Mouse (Mus musculus): Measurements from ENCODE around the gene Pgls. TPM values are rescaled to one million over a fixed set of nuclear protein-coding genes. Genes with fewer than 3 reads are reported as not detected.

The Pgls gene
- polyA plus RNA-seq, 1 experiment from 2014 or later: 205 TPM

GRCm38 (mm10) chr8:71554644-71555043 lies 37.3 kb upstream of the Pgls start:
- no peak overlapping the region for H3K4me3 ChIP-seq (ENCODE audit: low read length)
- H3K4me1 ChIP-seq (ENCODE audit: control insufficient read depth, insufficient read depth, low read length): peaks cover 12% of the 10 kb centered on the region
- peaks cover 35% of the 10 kb centered on the region for H3K27me3 ChIP-seq (ENCODE audit: control insufficient read depth, insufficient read depth, low read length)
- WGBS: 57% methylated on average over 2 of the region's 2 CpGs
- H3K9me3 ChIP-seq (replicated peaks; ENCODE audit: control insufficient read depth, low read length): no peaks in the 10 kb centered on the region
- no peak overlapping the region for H3K27ac ChIP-seq (ENCODE audit: low read length)
- no peaks in the 10 kb centered on the region for H3K36me3 ChIP-seq (ENCODE audit: control insufficient read depth, insufficient read depth)
- no peak overlapping the region for H3K4me2 ChIP-seq (ENCODE audit: low read depth, low read length)
- ATAC-seq (replicated peaks; ENCODE audit: extremely low read depth, insufficient read depth, low FRiP score): no peak
- H3K9ac ChIP-seq (ENCODE audit: low read length): no peak overlapping the region

DNA sequence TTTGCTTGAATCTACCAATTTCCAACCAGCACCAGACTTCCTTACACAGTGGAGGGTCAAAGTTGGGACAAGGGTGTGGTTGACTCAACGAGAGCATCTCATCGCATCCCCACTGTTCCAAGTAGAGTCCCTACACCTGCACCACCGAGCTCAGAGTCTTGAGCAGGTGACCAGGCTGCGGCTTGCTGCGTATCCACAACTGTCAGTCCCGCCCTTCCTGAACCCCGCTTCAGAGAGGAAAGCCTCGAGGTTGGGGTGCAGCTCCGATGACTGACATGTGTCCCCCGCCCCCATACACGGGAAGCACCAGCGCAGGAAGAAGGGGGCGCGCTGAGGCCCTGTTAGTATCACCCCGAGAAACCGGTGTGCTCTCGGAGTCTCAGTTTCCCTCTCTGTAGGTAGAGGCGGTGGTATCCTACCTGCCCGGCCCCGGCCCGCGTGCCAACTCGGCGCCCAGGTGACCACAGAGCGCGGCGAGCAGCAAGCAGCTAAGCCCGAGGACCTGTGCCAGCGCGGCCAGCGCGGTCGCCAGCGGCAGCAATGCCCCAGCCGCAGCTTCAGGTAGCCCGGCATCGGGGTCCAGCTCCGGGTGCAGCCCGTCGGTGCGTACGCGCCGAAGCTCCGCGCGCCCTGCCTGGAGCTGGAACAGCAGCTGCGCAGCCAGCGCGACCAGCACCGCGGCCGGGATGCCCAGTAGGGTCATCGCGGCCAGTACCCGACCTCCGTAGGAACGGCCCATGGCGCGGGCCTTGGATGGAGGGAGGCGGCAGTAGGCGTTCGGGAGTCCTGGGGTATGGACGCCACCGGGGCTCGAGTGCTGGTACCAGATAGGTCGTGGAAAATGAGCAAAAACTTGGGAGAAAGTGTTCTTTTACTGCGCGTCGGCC lies 33.7 kb upstream of the Pgls start, which contains the start of gene Tmem221:
Gene Tmem221, minus strand, starts transcription at position 801 of the 887 bp plus-strand sequence.
- peaks cover 19% of the 10 kb centered on the region for H3K4me1 ChIP-seq (ENCODE audit: control insufficient read depth, insufficient read depth, low read length)
- no peak for ATAC-seq (replicated peaks; ENCODE audit: extremely low read depth, insufficient read depth, low FRiP score)
- no peak within 1 kb of the TSS for H3K27ac ChIP-seq (ENCODE audit: low read length)
- no peaks in the 10 kb centered on the region for H3K9me3 ChIP-seq (replicated peaks; ENCODE audit: control insufficient read depth, low read length)
- H3K36me3 ChIP-seq (ENCODE audit: control insufficient read depth, insufficient read depth): no peaks in the 10 kb centered on the region
- H3K4me2 ChIP-seq (ENCODE audit: low read depth, low read length): peak within 1 kb of the TSS; percentile 62
- peak within 1 kb of the TSS; percentile 59 for H3K9ac ChIP-seq (ENCODE audit: low read length)
- 3% methylated on average over 70 of the region's 70 CpGs for WGBS
- peak within 1 kb of the TSS; percentile 44 for H3K4me3 ChIP-seq (ENCODE audit: low read length)
- peaks cover 60% of the 10 kb centered on the region for H3K27me3 ChIP-seq (ENCODE audit: control insufficient read depth, insufficient read depth, low read length)

- H3K27me3 ChIP-seq (ENCODE audit: control insufficient read depth, insufficient read depth, low read length): peaks cover 60% of the 10 kb centered on the region
- peaks cover 3% of the 10 kb centered on the region for H3K9me3 ChIP-seq (replicated peaks; ENCODE audit: control insufficient read depth, low read length)
- H3K27ac ChIP-seq (ENCODE audit: low read length): no peak overlapping the region
- peaks cover 19% of the 10 kb centered on the region for H3K4me1 ChIP-seq (ENCODE audit: control insufficient read depth, insufficient read depth, low read length)
- peak overlapping the region; percentile 59 for H3K9ac ChIP-seq (ENCODE audit: low read length)
- H3K4me2 ChIP-seq (ENCODE audit: low read depth, low read length): peak overlapping the region; percentile 62
- H3K36me3 ChIP-seq (ENCODE audit: control insufficient read depth, insufficient read depth): 0 out of 2 replicates have a peak, but pooled peaks cover under 1% of the 10 kb centered on the region
- 2% methylated on average over 24 of the region's 24 CpGs for WGBS
- peak; percentile 10; the same call in 1 of the 2 replicates for ATAC-seq (replicated peaks; ENCODE audit: extremely low read depth, insufficient read depth, low FRiP score)
- peak overlapping the region; percentile 44 for H3K4me3 ChIP-seq (ENCODE audit: low read length)
Measured at GRCm38 (mm10) chr8:71558958-71559690, 32.9 kb upstream of the Pgls start.

GRCm38 (mm10) chr8:71560071-71560470 lies 31.9 kb upstream of the Pgls start:
- no peak for ATAC-seq (replicated peaks; ENCODE audit: extremely low read depth, insufficient read depth, low FRiP score)
- peaks cover 19% of the 10 kb centered on the region for H3K4me1 ChIP-seq (ENCODE audit: control insufficient read depth, insufficient read depth, low read length)
- H3K9me3 ChIP-seq (replicated peaks; ENCODE audit: control insufficient read depth, low read length): peaks cover 7% of the 10 kb centered on the region
- no peak overlapping the region for H3K4me3 ChIP-seq (ENCODE audit: low read length)
- 66% methylated on average over 3 of the region's 3 CpGs for WGBS
- H3K4me2 ChIP-seq (ENCODE audit: low read depth, low read length): no peak overlapping the region
- peaks cover 60% of the 10 kb centered on the region for H3K27me3 ChIP-seq (ENCODE audit: control insufficient read depth, insufficient read depth, low read length)
- 0 out of 2 replicates have a peak, but pooled peaks cover 2% of the 10 kb centered on the region for H3K36me3 ChIP-seq (ENCODE audit: control insufficient read depth, insufficient read depth)
- no peak overlapping the region for H3K9ac ChIP-seq (ENCODE audit: low read length)
- no peak overlapping the region for H3K27ac ChIP-seq (ENCODE audit: low read length)

GRCm38 (mm10) chr8:71560765-71561164 lies 31.2 kb upstream of the Pgls start:
- Histone ChIP-seq H3K4me3 (ENCODE audit: low read length) (no peak overlapping the region), H3K27ac (ENCODE audit: low read length) (no peak overlapping the region), H3K36me3 (ENCODE audit: control insufficient read depth, insufficient read depth) (0 out of 2 replicates have a peak, but pooled peaks cover 2% of the 10 kb centered on the region), H3K4me1 (ENCODE audit: control insufficient read depth, insufficient read depth, low read length) (peaks cover 19% of the 10 kb centered on the region), H3K27me3 (ENCODE audit: control insufficient read depth, insufficient read depth, low read length) (peaks cover 60% of the 10 kb centered on the region), H3K9me3 (replicated peaks; ENCODE audit: control insufficient read depth, low read length) (peaks cover 7% of the 10 kb centered on the region), H3K9ac (ENCODE audit: low read length) (no peak overlapping the region), H3K4me2 (ENCODE audit: low read depth, low read length) (no peak overlapping the region)
- ATAC-seq (replicated peaks; ENCODE audit: extremely low read depth, insufficient read depth, low FRiP score): no peak
- WGBS: 77% methylated on average over 5 of the region's 5 CpGs

GRCm38 (mm10) chr8:71561401-71561800 lies 30.6 kb upstream of the Pgls start:
- ATAC-seq (replicated peaks; ENCODE audit: extremely low read depth, insufficient read depth, low FRiP score): no peak
- peaks cover 57% of the 10 kb centered on the region for H3K27me3 ChIP-seq (ENCODE audit: control insufficient read depth, insufficient read depth, low read length)
- no peak overlapping the region for H3K27ac ChIP-seq (ENCODE audit: low read length)
- 2% methylated on average over 15 of the region's 15 CpGs for whole genome bisulfite sequencing
- H3K4me1 ChIP-seq (ENCODE audit: control insufficient read depth, insufficient read depth, low read length): peaks cover 19% of the 10 kb centered on the region
- no peak overlapping the region for H3K4me2 ChIP-seq (ENCODE audit: low read depth, low read length)
- no peak overlapping the region for H3K4me3 ChIP-seq (ENCODE audit: low read length)
- H3K36me3 ChIP-seq (ENCODE audit: control insufficient read depth, insufficient read depth): 0 out of 2 replicates have a peak, but pooled peaks cover 2% of the 10 kb centered on the region
- peaks cover 7% of the 10 kb centered on the region for H3K9me3 ChIP-seq (replicated peaks; ENCODE audit: control insufficient read depth, low read length)
- H3K9ac ChIP-seq (ENCODE audit: low read length): no peak overlapping the region

DNA sequence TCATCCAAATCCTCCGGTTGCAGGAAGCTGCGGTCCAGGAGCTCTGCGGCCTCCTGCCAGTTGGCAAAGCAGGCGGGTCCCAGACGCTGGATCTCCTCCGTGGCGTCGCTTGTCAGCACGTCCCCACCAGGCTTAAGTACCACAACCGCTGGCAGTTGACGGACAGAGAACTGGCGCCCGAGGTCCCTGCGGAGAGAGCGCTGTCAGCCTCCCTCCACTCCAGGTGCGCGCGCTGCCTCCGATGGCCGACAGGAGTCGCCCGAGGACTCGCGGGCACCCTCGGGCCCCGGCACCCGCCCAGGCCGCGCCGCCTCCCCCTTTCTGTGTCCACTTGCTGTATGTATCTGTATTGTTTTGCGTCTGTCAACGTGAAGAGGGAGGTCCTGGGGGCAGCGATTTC lies 29.2 kb upstream of the Pgls start:
- Histone ChIP-seq H3K4me2 (ENCODE audit: low read depth, low read length) (peak overlapping the region; percentile 59), H3K4me3 (ENCODE audit: low read length) (peak overlapping the region; percentile 27), H3K36me3 (ENCODE audit: control insufficient read depth, insufficient read depth) (0 out of 2 replicates have a peak, but pooled peaks cover 2% of the 10 kb centered on the region), H3K27ac (ENCODE audit: low read length) (no peak overlapping the region), H3K27me3 (ENCODE audit: control insufficient read depth, insufficient read depth, low read length) (peaks cover 44% of the 10 kb centered on the region), H3K4me1 (ENCODE audit: control insufficient read depth, insufficient read depth, low read length) (peaks cover 19% of the 10 kb centered on the region), H3K9ac (ENCODE audit: low read length) (0 out of 2 replicates have a peak overlapping the region, but pooled peaks have one; percentile 41), H3K9me3 (replicated peaks; ENCODE audit: control insufficient read depth, low read length) (peaks cover 7% of the 10 kb centered on the region)
- peak; percentile 50; the same call in 1 of the 2 replicates for ATAC-seq (replicated peaks; ENCODE audit: extremely low read depth, insufficient read depth, low FRiP score)
- WGBS: 1% methylated on average over 33 of the region's 33 CpGs

GRCm38 (mm10) chr8:71563992-71564391 lies 28.0 kb upstream of the Pgls start:
- Histone ChIP-seq H3K9ac (ENCODE audit: low read length) (no peak overlapping the region), H3K4me2 (ENCODE audit: low read depth, low read length) (no peak overlapping the region), H3K4me1 (ENCODE audit: control insufficient read depth, insufficient read depth, low read length) (peaks cover 19% of the 10 kb centered on the region), H3K27me3 (ENCODE audit: control insufficient read depth, insufficient read depth, low read length) (peaks cover 31% of the 10 kb centered on the region), H3K36me3 (ENCODE audit: control insufficient read depth, insufficient read depth) (0 out of 2 replicates have a peak, but pooled peaks cover 2% of the 10 kb centered on the region), H3K27ac (ENCODE audit: low read length) (no peak overlapping the region), H3K9me3 (replicated peaks; ENCODE audit: control insufficient read depth, low read length) (peaks cover 7% of the 10 kb centered on the region), H3K4me3 (ENCODE audit: low read length) (no peak overlapping the region)
- ATAC-seq (replicated peaks; ENCODE audit: extremely low read depth, insufficient read depth, low FRiP score): no peak
- WGBS: 85% methylated on average over 4 of the region's 4 CpGs
